Mouse (Mus musculus) A20 (cell line): Measurements from ENCODE around the gene Nphp4.
"Not testable (repeated sequence)": the region's sequence is repeated elsewhere in the genome, so short reads cannot be mapped to it uniquely, and the experiment has no call there.

ENCODE experiments used
- DNase-seq: peaks from one replicate; pipeline ENCODE4 v3.0.0-alpha.2; 2011; ENCODE audit warnings: low read depth, low spot score

Nphp4 gene

DNA sequence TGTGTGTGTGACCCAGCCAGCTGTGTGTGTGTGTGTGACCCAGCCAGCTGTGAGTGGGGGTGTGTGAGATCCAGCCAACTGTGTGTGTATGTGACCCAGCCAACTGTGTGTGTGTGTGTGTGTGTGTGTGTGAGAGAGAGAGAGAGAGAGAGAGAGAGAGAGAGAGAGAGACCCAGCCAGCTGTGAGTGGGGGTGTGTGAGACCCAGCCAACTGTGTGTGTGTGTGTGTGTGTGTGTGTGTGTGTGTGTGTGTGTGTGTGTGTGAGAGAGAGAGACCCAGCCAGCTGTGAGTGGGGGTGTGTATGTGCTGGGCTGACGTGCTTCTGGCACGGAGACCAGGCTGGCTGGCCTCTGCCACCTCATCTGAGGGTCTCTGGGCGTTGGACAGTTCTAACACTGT is 79.3 kb downstream of the Nphp4 start:
- not testable (repeated sequence) for DNase-seq

DNA sequence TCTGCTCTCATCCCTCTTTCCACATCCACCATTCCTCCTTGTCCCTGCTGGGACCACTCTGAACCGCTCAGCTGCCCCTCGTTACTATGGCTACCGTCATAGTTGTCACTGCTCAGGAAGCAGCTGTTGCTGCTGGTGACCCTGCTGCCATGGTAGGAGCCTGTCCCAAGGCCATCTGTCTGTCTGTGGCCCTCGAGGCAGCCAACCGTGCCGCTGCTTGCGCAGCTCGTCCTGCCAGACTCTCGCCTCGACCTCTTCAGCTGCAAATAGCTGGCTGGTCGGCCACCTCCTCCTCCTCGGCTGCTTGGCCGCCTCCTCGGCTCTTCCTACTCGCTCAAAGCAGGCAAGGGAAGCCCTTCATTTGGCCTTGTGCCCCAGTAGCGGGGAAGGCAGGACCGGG is 81.7 kb downstream of the Nphp4 start:
- DNase-seq = no peak

DNA sequence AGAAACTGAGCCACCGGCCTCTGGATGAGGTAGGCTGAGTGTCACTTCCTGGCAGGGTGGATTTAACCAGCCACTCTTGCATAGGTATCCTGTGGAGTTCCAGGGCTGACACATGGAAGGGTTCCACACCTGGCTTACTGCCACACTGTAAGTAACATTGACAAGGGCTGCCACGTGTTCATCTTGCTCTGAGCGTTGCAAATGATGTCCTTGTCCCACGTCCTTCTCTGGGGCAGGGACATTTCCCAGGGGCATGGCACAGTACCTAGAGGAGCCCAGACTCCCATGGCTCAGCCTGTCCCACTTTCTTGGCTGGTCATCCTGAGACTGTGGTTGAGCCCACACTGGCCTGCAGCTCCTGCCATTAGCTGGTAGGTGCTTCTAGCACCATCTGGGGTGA is 91.5 kb downstream of the Nphp4 start:
- DNase-seq = no peak

DNA sequence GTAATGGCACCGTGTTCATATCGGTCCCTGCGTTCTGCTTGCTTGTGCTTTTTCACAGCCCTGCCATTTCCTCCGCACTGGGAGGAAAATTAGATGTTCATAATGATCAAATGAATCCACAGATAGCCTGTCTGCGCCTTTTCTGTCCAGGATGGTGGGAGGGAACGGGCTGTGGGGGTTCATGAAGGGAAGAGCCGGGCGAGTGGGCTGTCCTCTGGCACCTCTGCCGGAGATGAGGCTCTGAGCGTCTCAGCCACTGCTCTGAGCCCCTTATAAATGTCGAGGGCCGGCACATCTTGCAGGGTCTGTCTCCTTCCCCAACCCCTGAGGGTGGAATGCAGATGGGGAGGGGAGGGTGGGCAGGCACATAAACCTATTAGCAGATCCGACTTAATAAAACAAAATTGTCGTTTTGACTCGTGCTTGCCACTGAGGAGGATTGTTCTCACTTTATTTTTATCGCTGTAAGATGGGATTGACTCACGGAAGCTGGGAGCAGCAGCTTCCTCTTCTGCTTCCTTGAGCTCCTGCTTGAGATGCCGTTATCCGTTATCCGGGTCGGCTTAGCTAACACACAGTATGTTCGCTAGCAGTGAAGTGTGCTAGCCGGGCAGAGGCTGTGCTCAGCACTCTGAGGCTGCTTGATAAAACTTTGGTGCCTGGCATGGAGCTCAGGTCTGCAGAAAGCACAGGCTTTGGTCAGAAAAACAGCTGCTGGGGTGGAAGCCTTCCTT is 92.3 kb downstream of the Nphp4 start:
- no peak for DNase-seq

DNA sequence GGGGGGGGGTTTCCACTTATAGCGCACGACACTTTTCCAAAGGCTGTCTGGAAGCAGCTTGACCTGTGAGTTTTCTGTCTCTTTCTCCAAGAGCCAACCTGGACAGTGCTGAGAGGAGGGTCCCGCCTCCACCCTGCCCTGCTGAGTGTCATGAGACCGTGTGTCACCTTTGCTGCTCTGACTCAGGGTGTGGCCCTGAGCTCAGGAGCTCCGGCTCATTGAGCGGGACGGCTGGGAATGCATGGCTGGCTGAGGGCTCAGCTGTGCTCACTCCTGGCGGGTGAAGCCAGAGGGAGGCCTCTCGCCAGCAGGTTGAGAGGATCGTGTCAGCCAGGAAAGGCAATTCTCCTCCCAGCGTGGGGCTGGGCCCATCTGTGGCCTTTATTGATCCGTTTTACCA is 97.8 kb downstream of the Nphp4 start:
- no peak for DNase-seq

DNA sequence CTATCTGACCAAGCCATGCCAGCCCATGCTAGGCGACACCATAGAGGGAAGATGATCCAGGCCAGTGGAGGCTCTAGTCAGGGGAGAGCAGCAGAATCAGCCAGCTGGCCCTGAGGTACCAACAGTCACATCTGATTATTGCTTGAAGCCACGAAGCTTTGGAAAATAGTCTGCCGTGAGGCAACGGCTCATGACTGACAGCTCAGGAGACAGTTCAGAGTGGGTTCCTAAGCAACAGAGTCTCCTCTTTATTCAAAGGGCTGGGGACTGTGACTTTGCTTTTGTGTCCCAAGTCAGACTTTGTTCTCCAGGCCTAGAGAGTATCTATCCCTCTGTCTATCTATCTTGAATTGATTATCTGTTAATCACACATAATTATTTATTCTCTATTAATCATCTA is 100.3 kb downstream of the Nphp4 start:
- no peak for DNase-seq

DNA sequence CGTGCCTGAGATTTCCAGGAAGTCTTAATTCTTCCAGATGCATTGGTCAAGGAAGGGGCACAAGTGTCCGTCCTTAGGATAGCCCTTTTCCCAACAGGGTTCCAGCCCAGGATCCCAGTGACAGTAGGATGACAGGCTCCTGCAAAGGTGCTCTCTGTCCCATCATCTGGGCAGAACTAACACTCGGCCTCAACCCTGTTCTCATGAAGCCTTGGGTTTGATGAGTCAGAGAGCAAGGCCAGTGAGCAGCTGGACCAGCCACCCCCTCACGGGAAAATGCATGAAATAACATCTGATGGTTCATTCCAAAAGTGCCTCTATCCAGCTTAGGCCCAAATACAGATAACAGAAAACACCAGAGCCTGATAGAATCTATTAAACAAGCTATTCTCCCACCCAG is 103.5 kb downstream of the Nphp4 start:
- DNase-seq = no peak

DNA sequence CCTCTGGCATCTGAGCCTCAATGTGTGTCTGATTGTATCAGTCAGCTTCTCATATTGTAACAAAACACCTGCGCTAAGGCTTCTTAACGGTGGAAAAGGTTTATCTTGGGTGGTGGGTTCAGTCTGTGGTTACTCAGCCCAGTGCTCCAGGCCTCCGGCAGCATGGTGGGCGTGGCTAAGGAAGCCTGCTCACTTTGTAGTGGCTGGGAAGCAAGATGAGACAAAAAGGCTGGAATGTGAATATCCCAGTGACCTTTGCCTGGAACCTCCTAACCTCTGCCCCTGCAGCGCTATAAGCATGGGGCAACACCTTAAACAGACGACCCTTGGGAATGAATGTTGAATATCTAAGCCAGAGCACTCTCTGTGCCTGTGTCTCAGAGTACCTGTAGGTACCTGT is 105.7 kb downstream of the Nphp4 start:
- DNase-seq = no peak

DNA sequence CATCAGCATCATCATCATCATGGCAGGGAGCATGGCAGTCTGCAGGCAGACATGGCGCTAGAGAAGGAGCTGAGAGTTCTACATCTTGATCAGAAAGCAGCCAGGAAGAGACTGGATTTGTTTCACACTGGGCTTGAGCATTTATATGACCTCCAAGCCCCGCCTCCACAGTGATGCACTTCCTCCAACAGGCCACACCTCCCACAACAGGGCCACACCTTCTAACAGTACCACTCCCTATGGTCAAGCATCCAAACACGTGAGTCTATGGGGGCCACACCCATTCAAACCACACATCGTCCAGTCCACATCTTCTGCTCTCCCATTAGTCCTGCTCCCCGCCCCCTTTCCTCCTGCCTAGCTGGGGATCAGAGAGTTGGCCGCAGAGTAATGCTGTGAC is 107.1 kb downstream of the Nphp4 start:
- no peak for DNase-seq

DNA sequence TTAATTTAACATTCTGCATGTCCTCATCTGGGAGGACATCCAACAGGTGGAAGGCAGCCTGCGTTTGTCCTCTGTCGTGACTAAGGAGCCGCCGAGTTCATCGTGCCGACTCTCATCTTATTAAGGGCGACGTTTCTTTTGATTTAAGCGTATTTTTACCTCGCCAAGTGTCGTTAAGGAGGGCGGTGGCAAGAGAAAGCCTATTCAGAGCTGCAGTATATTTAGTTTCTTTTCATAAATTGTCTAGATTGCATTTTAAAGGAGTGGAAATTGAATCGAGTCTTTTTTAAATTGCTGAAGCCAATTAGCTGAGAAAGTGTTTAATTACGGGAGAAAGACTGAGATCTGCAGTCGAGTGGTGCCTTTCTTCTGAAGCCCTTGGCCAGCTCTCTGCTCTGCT is 109.0 kb downstream of the Nphp4 start:
- no peak for DNase-seq

DNA sequence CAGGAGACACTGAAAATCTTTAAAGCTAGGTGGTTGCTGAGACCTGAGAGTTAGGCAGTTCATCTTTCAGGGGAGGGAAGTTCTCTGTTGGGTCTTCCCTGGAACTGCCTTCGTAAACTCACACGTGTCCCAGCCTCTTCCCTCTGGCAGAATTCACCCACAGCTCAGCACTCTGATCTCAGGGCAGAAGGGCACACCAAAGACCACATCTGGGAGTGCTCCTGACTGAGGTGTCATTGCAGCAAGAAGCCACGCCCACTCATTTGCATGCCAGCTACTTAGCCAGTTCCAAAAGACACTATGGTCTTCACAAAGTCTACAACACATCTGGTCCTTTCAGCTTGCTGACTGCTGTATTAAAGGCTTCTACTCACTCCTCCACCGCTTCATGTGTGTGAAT is 109.7 kb downstream of the Nphp4 start:
- DNase-seq = no peak

DNA sequence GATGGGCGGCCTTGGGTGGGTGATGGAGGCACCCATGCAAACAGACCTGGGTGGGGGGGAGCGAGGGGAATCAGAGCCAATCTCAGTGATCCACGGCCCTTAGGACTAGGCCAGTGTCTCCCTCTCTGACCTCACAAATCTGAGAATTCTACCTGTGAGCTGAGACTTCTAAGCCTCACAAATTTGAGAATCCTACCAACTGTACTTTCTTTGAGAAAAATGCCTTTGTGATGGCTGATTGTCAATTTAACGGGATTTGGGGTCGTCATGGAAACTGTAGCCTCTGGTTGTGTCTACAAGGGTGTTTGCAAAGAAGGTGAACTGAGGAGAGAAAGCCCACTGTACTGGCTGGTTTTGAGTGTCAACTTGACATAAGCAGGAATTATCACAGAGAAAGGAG is 127.8 kb downstream of the Nphp4 start:
- DNase-seq = no peak

DNA sequence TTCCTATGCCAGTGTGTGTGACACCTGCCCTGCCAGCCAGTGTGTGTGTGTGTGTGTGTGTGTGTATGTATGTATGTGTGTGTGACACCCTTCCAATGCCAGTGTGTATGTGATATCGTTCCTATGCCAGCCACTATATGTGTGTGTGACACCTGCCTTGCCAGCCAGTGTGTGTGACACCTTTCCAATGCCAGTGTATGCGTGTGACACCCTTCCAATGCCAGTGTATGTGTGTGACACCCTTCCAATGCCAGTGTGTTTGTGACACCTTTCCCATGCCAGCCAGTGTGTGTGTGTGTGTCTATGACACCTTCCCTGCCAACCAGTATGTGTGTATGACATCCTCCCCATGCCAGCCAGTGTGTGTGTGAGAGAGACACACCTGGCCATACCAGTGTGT is 132.7 kb downstream of the Nphp4 start:
- no peak for DNase-seq

DNA sequence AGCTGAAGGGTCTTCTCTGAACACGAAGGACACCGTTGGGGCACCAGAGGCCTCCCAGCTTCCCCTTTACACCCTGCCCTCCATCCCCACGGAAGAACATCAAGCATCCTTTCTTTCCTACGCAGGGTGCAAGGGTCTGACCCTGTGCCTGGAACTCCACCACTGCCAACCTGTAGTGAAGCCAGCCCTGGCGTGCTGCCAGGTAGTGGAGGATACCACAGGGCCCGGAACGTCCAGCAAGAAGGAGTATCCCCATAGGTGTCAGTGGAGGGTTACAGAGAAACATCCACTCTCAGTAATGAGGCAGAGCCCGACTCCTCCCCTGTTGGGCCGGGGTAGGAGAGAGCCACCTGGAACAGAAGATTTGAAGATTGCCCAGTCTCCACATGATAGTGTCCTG is 133.5 kb downstream of the Nphp4 start:
- no peak for DNase-seq
